ENCODE assay signal across 8 mouse cellular contexts in the genomic region with DNA sequence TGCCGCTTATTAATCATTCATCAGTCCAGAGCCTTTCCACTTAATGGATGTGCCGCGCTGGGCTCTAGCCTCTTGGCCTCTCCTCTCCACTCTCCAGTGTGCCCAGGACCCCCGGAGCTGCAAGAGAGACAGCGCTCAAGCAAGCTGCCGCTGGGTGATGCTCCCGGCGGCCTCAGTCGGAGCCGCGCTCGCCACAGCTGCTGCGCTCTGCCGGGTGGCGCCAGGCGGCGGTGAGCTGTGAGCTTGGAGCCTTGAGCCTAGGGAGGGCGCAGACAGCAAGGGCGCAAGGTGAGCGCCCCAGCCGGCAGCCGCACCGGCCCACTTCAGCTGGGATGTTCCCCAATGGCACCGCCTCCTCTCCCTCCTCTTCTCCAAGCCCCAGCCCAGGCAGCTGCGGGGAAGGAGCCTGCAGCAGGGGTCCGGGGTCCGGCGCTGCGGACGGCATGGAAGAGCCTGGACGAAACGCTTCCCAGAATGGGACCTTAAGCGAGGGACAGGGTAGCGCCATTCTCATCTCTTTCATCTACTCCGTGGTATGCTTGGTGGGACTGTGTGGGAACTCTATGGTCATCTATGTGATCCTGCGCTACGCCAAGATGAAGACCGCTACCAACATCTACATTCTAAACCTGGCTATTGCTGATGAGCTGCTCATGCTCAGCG. TPM values are rescaled to one million over a fixed set of nuclear protein-coding genes. Genes with fewer than 3 reads are reported as not detected.
DNase-seq lines count a peak whose midpoint lies in the region; ATAC-seq lines count a peak whose summit lies in the region.

No protein-coding gene starts in this region.

- no peak overlapping the region for H3K27ac ChIP-seq in forebrain, embryonic 13.5 days
- no peak overlapping the region for H3K27ac ChIP-seq in intestine, embryonic 16.5 days (ENCODE audit: low read length)
- no peak overlapping the region for H3K27ac ChIP-seq in liver, embryonic 11.5 days (ENCODE audit: low read depth, low read length)

- H3K4me3 ChIP-seq in forebrain, embryonic 13.5 days: peak overlapping the region; percentile 55
- H3K4me3 ChIP-seq in intestine, embryonic 16.5 days (ENCODE audit: low read length): peak overlapping the region; percentile 54
- peak overlapping the region; percentile 28 for H3K4me3 ChIP-seq in liver, embryonic 11.5 days (ENCODE audit: low read depth, low read length)

- no peaks in the 10 kb centered on the region for H3K9me3 ChIP-seq in forebrain, embryonic 13.5 days (replicated peaks)
- H3K9me3 ChIP-seq in intestine, embryonic 16.5 days (ENCODE audit: control insufficient read depth, low read length): no peaks in the 10 kb centered on the region
- no peaks in the 10 kb centered on the region for H3K9me3 ChIP-seq in liver, embryonic 11.5 days (ENCODE audit: control insufficient read depth, low read length)

- peak; percentile 38 for DNase-seq in ovary, postnatal 36 days (ENCODE audit: low spot score)
- no peak for DNase-seq in ovary, adult 18-20 months (ENCODE audit: low spot score)
- peak; percentile 34 for DNase-seq in liver, embryonic 11.5 days (ENCODE audit: low spot score)
- peak; percentile 52 for DNase-seq in retina, postnatal 1 day
- DNase-seq in thymus, postnatal 36 days: no peak
- no peak for DNase-seq in cerebellum, adult 11-12 months

- peak overlapping the region; percentile 64 for H3K9ac ChIP-seq in forebrain, embryonic 13.5 days
- H3K9ac ChIP-seq in intestine, embryonic 16.5 days (ENCODE audit: low read depth, low read length): peak overlapping the region; percentile 37; the same call in 1 of the 2 replicates
- H3K9ac ChIP-seq in liver, embryonic 11.5 days (ENCODE audit: low read depth, low read length): no peak overlapping the region

- peak overlapping the region; percentile 98 for H3K4me2 ChIP-seq in forebrain, embryonic 13.5 days
- peak overlapping the region; percentile 88 for H3K4me2 ChIP-seq in intestine, embryonic 16.5 days (ENCODE audit: low read depth, low read length)
- H3K4me2 ChIP-seq in liver, embryonic 11.5 days: peak overlapping the region; percentile 63

- peak; percentile 66 for ATAC-seq in forebrain, embryonic 13.5 days
- peak; percentile 57 for ATAC-seq in intestine, embryonic 16.5 days
- ATAC-seq in liver, embryonic 11.5 days (replicated peaks; ENCODE audit: low FRiP score): no peak

- H3K4me1 ChIP-seq in forebrain, embryonic 13.5 days: peaks cover 33% of the 10 kb centered on the region
- peaks cover 18% of the 10 kb centered on the region for H3K4me1 ChIP-seq in intestine, embryonic 16.5 days (ENCODE audit: control insufficient read depth, insufficient read depth, low read length)
- no peaks in the 10 kb centered on the region for H3K4me1 ChIP-seq in liver, embryonic 11.5 days (replicated peaks; ENCODE audit: control insufficient read depth, insufficient read depth, low read length)

- H3K36me3 ChIP-seq in forebrain, embryonic 13.5 days (ENCODE audit: poor library complexity, severe bottlenecking): no peaks in the 10 kb centered on the region
- no peaks in the 10 kb centered on the region for H3K36me3 ChIP-seq in intestine, embryonic 16.5 days (ENCODE audit: control insufficient read depth, insufficient read depth, low read length)
- H3K36me3 ChIP-seq in liver, embryonic 11.5 days (ENCODE audit: control insufficient read depth, insufficient read depth, low read length): no peaks in the 10 kb centered on the region

- peaks cover 62% of the 10 kb centered on the region for H3K27me3 ChIP-seq in forebrain, embryonic 13.5 days
- H3K27me3 ChIP-seq in intestine, embryonic 16.5 days (replicated peaks; ENCODE audit: control insufficient read depth, insufficient read depth, low read length): peaks cover 31% of the 10 kb centered on the region
- H3K27me3 ChIP-seq in liver, embryonic 11.5 days (replicated peaks; ENCODE audit: control insufficient read depth, insufficient read depth, low read length): peaks cover 37% of the 10 kb centered on the region

- 0% methylated on average over 38 of the region's 39 CpGs for WGBS in forebrain, embryonic 13.5 days
- 1% methylated on average over 39 of the region's 39 CpGs for WGBS in intestine, embryonic 16.5 days
- 1% methylated on average over 38 of the region's 39 CpGs for WGBS in liver, embryonic 11.5 days

RNA-seq across cellular contexts. Expression of a gene that starts 0.8 kb away (rescaled TPM):
- 2.3 and 4.2 TPM in 2 replicates for polyA plus RNA-seq in forebrain, embryonic 13.5 days (2015; fragmentation: Nextera tagmentation; extraction: Ambion mirVana)
- polyA plus RNA-seq in intestine, embryonic 16.5 days (2015; fragmentation: Nextera tagmentation; extraction: Ambion mirVana): 1.4 and 1.8 TPM in 2 replicates
- not detected in 2 replicates for polyA plus RNA-seq in liver, embryonic 11.5 days (2014; fragmentation: Nextera tagmentation; extraction: Ambion mirVana)

RNA-seq across cellular contexts. Expression of a gene that starts 56.7 kb away (rescaled TPM):
- polyA plus RNA-seq in forebrain, embryonic 13.5 days (2015; fragmentation: Nextera tagmentation; extraction: Ambion mirVana): 4.3 and 4.4 TPM in 2 replicates
- 7.9 and 8.0 TPM in 2 replicates for polyA plus RNA-seq in intestine, embryonic 16.5 days (2015; fragmentation: Nextera tagmentation; extraction: Ambion mirVana)
- polyA plus RNA-seq in liver, embryonic 11.5 days (2014; fragmentation: Nextera tagmentation; extraction: Ambion mirVana): 10.7 and 12.9 TPM in 2 replicates

Comparison
In these comparisons a context has a peak if more than half of its experiments do, and no peak if none do; other contexts are left out.
1. DNase-seq: peak in ovary, postnatal 36 days (single experiment), liver, embryonic 11.5 days (single experiment) and retina, postnatal 1 day (single experiment); none in ovary, adult 18-20 months (single experiment), thymus, postnatal 36 days (0 of 2) and cerebellum, adult 11-12 months (single experiment).
2. Peak in every context shown above with its lines, with median percentiles within 50 percentile points of each other: H3K4me2 ChIP-seq and H3K4me3 ChIP-seq.